Mouse (Mus musculus): ENCODE data around the gene Irf2bp1.

GRCm38 (mm10) chr7:19024581-19025255 is 20.9 kb downstream of the Irf2bp1 start:
- TF ChIP-seq CTCF (IDR thresholded peaks at IDR 0.05; ENCODE audit: control insufficient read depth, insufficient read depth, low read length) (no peak), POLR2A (IDR thresholded peaks at IDR 0.05; ENCODE audit: borderline replicate concordance, control insufficient read depth, low read depth, low read length) (peak; percentile 12; the same call in 1 of the 2 replicates)

Data from bone marrow, adult 2 months (tissue).